19 mouse cellular contexts compared by ENCODE assay signal in the genomic region with DNA sequence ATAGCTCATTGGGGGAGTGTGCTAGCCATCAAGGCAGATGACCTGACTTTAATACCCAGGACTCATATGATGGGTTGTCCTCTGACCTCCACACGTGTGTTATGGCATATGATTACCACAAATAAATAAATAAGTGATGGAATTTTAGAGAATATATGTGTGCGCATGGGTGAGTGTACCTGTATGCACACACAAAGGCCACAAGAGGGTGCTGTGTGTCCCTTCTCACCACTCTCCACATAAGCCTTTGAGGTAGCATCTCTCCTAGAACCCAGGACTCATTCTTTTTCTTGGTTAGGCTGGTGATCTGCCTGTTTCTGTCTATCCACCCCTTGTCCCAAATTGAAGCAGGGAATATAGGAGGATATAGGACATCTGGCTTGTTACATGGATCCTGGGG. TPM values are rescaled to one million over a fixed set of nuclear protein-coding genes. Genes with fewer than 3 reads are reported as not detected.
A peak's percentile ranks its signal among the peaks of the same experiment; 100 is the strongest.
DNase-seq lines count a peak whose midpoint lies in the region; TF ChIP-seq lines count a peak whose summit lies in the region.
"Had no signal": no experiment of that assay in that cellular context is flagged by ENCODE, and none has a peak within 500 bp of the region (broad histone marks: within the 10 kb centered on the region; RNA-seq: fewer than 3 reads in every experiment).

No protein-coding gene starts in this region.

- H3K9ac ChIP-seq in ES-Bruce4 (ENCODE audit: low read depth, poor library complexity, severe bottlenecking), result no peak overlapping the region
- H3K9ac ChIP-seq: lung, embryonic 15.5 days had no signal

- no peaks in the 10 kb centered on the region for H3K36me3 ChIP-seq in ES-Bruce4 (ENCODE audit: control insufficient read depth, insufficient read depth, low read length, poor library complexity, severe bottlenecking)
- H3K36me3 ChIP-seq: lung, embryonic 15.5 days had no signal

- no peak for TF ChIP-seq EP300 in ES-Bruce4 (IDR thresholded peaks at IDR 0.05; ENCODE audit: insufficient read depth, low read depth, low read length)

- intact Hi-C loops in left cerebral cortex, adult 2 months (cut with DNase I), result no loop called here

- H3K27me3 ChIP-seq in ES-Bruce4 (ENCODE audit: control insufficient read depth, insufficient read depth, low read length, poor library complexity, severe bottlenecking), result no peaks in the 10 kb centered on the region
- H3K27me3 ChIP-seq: lung, embryonic 15.5 days had no signal

- peaks cover under 1% of the 10 kb centered on the region; the same call in 1 of the 2 replicates for H3K9me3 ChIP-seq in ES-Bruce4 (replicated peaks; ENCODE audit: control insufficient read depth, insufficient read depth, low read length, poor library complexity, severe bottlenecking)
- H3K9me3 ChIP-seq: lung, embryonic 15.5 days had no signal

- no peaks in the 10 kb centered on the region for H3K4me1 ChIP-seq in ES-Bruce4 (ENCODE audit: control insufficient read depth, insufficient read depth, low read length)
- H3K4me1 ChIP-seq in embryonic fibroblast, embryonic 13.5 days (ENCODE audit: control insufficient read depth, insufficient read depth, low read length), result no peaks in the 10 kb centered on the region
- H3K4me1 ChIP-seq: lung, embryonic 15.5 days had no signal

- no peak overlapping the region for H3K27ac ChIP-seq in left cerebral cortex, adult 2 months
- no peak overlapping the region for H3K27ac ChIP-seq in ES-Bruce4 (ENCODE audit: insufficient read depth, low read length)
- H3K27ac ChIP-seq in embryonic fibroblast, embryonic 13.5 days (ENCODE audit: insufficient read depth, low read length), result no peak overlapping the region
- H3K27ac ChIP-seq: lung, embryonic 15.5 days had no signal

- TF ChIP-seq POLR2A in ES-Bruce4 (IDR thresholded peaks at IDR 0.05; ENCODE audit: insufficient read depth, low read length), result no peak
- no peak for TF ChIP-seq POLR2A in embryonic fibroblast, embryonic 13.5 days (IDR thresholded peaks at IDR 0.05; ENCODE audit: low read depth, low read length)

- no peak overlapping the region for H3K4me3 ChIP-seq in left cerebral cortex, adult 2 months
- no peak overlapping the region for H3K4me3 ChIP-seq in ES-Bruce4 (ENCODE audit: low read depth, low read length)
- no peak overlapping the region for H3K4me3 ChIP-seq in embryonic fibroblast, embryonic 13.5 days (ENCODE audit: insufficient read depth, low read length)
- H3K4me3 ChIP-seq: lung, embryonic 15.5 days had no signal

- TF ChIP-seq CTCF in left cerebral cortex, adult 2 months (IDR thresholded peaks at IDR 0.05), result peak; percentile 25; the same call in 1 of the 2 replicates
- TF ChIP-seq CTCF in ES-Bruce4 (IDR thresholded peaks at IDR 0.05; ENCODE audit: low read depth, low read length), result peak; percentile 62
- TF ChIP-seq CTCF in embryonic fibroblast, embryonic 13.5 days (IDR thresholded peaks at IDR 0.05; ENCODE audit: borderline replicate concordance, insufficient read depth, low read length), result peak; percentile 33; the same call in 1 of the 2 replicates

- peak; percentile 5 for DNase-seq in cerebellum, adult 9-10 months
- no peak for DNase-seq in cerebellum, adult 18-20 months
- DNase-seq in left cerebral cortex, adult 2 months (ENCODE audit: extremely low spot score in 1 of 2, low spot score in 2 of 2), result no peak
- no peak for DNase-seq in left cerebral cortex, adult 9 months (ENCODE audit: low spot score in 2 of 2)
- no peak for DNase-seq in urinary bladder, postnatal 10 days (ENCODE audit: low spot score)
- no peak for DNase-seq in adrenal gland, adult 8-10 months
- DNase-seq: adrenal gland, adult 2 months; cerebellum, postnatal 10 days; heart, adult 11 months; heart, postnatal 14 days; left cerebral cortex, postnatal 4 days; thymus, postnatal 25 days had no signal

RNA-seq across cellular contexts. Expression of a gene that starts 1.1 kb away (rescaled TPM):
- not detected for total RNA-seq in left cerebral cortex, adult 2 months (2021)
- polyA plus RNA-seq in ES-Bruce4 (2011; ENCODE audit: insufficient read depth, insufficient read length, low read depth, missing spikeins), result not detected in 2 replicates
- not detected in 2 replicates for polyA plus RNA-seq in embryonic fibroblast, embryonic 13.5 days (2011; ENCODE audit: insufficient read length, low read depth, missing spikeins)
- not detected for total RNA-seq in adrenal gland, adult 8-10 months (2022)
- total RNA-seq: adrenal gland, adult 2 months; heart, postnatal 14 days; layer of hippocampus, postnatal 14 days; left cerebral cortex, postnatal 4 days had no signal
- polyA plus RNA-seq: adrenal gland, adult 2 months; hindbrain, embryonic 16.5 days; kidney, embryonic 16.5 days; lung, embryonic 15.5 days; midbrain, embryonic 11.5 days had no signal

RNA-seq across cellular contexts. Expression of a gene that starts 23.8 kb away (rescaled TPM):
- 10 to 100 TPM; 62.0 to 66.7 TPM for total RNA-seq in left cerebral cortex, adult 2 months (2021)
- 33.7 and 41.1 TPM in 2 replicates for polyA plus RNA-seq in ES-Bruce4 (2011; ENCODE audit: insufficient read depth, insufficient read length, low read depth, missing spikeins)
- 15.2 and 20.9 TPM in 2 replicates for polyA plus RNA-seq in embryonic fibroblast, embryonic 13.5 days (2011; ENCODE audit: insufficient read length, low read depth, missing spikeins)
- 10 to 100 TPM; 33.7 to 39.7 (median 35.2) TPM for total RNA-seq in adrenal gland, adult 8-10 months (2022)

RNA-seq across cellular contexts. Expression of a gene that starts 26.3 kb away (rescaled TPM):
- not detected for total RNA-seq in left cerebral cortex, adult 2 months (2021)
- 0.33 and 0.40 TPM in 2 replicates for polyA plus RNA-seq in ES-Bruce4 (2011; ENCODE audit: insufficient read depth, insufficient read length, low read depth, missing spikeins)
- polyA plus RNA-seq in embryonic fibroblast, embryonic 13.5 days (2011; ENCODE audit: insufficient read length, low read depth, missing spikeins), result not detected in 2 replicates
- total RNA-seq in adrenal gland, adult 8-10 months (2022), result not detected
- total RNA-seq: adrenal gland, adult 2 months; heart, postnatal 14 days; layer of hippocampus, postnatal 14 days; left cerebral cortex, postnatal 4 days had no signal
- polyA plus RNA-seq: adrenal gland, adult 2 months; hindbrain, embryonic 16.5 days; kidney, embryonic 16.5 days; lung, embryonic 15.5 days; midbrain, embryonic 11.5 days had no signal

RNA-seq across cellular contexts. Expression of a gene that starts 40.0 kb away (rescaled TPM):
- total RNA-seq in left cerebral cortex, adult 2 months (2021), result 10 to 100 TPM; 27.8 to 30.2 TPM
- 24.1 and 30.9 TPM in 2 replicates for polyA plus RNA-seq in ES-Bruce4 (2011; ENCODE audit: insufficient read depth, insufficient read length, low read depth, missing spikeins)
- polyA plus RNA-seq in embryonic fibroblast, embryonic 13.5 days (2011; ENCODE audit: insufficient read length, low read depth, missing spikeins), result 14.2 and 19.0 TPM in 2 replicates
- total RNA-seq in adrenal gland, adult 8-10 months (2022), result 10 to 100 TPM; 42.8 to 60.3 (median 58.4) TPM

RNA-seq across cellular contexts. Expression of a gene that starts 56.7 kb away (rescaled TPM):
- total RNA-seq in left cerebral cortex, adult 2 months (2021), result not detected
- 40.1 and 42.4 TPM in 2 replicates for polyA plus RNA-seq in ES-Bruce4 (2011; ENCODE audit: insufficient read depth, insufficient read length, low read depth, missing spikeins)
- not detected in 2 replicates for polyA plus RNA-seq in embryonic fibroblast, embryonic 13.5 days (2011; ENCODE audit: insufficient read length, low read depth, missing spikeins)
- total RNA-seq in adrenal gland, adult 8-10 months (2022), result not detected
- total RNA-seq: adrenal gland, adult 2 months; heart, postnatal 14 days; layer of hippocampus, postnatal 14 days; left cerebral cortex, postnatal 4 days had no signal
- polyA plus RNA-seq: adrenal gland, adult 2 months; hindbrain, embryonic 16.5 days; kidney, embryonic 16.5 days; lung, embryonic 15.5 days; midbrain, embryonic 11.5 days had no signal
